Mouse (Mus musculus) bone marrow macrophage, adult 2 months (primary cell): ENCODE measurements around the gene Hsp90ab1.

Source experiments
- CTCF ChIP-seq: IDR thresholded peaks from 2 replicates; pipeline ENCODE4 v1.5.1; 2012; ENCODE audit warnings: low read depth, mild to moderate bottlenecking, low read length, moderate library complexity
- POLR2A ChIP-seq: IDR thresholded peaks from 2 replicates; pipeline ENCODE4 v1.6.1; 2012; ENCODE audit warnings: mild to moderate bottlenecking, low read depth, low read length, borderline replicate concordance

DNA sequence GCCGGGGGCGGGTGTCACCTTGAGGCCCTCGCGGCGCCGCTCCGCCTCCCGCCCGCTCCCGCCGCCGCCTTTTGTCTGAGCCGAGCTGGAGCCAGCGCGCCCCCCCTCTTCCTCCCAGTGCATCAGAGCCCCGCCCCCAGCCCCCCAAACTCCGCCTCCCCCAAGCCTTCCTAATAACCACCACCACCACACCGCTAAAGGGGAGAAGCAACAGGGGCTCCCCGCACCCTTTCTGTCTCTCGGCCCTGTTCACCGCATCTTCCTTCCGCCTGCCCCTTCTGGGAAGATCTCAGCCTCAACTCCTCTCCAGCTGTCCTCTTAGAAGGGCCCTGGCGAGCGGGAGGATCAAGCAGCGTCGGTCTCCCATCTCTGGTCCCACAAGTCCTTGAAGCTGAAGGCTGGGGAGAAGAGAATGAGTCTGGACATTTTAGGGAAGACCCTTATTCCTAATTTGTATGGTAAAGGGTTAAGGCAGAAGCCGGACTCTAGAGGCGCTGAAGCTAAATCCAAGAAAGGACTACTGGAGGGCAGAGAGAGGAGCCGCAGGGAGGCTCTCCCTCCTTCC is 23.4 kb downstream of the Hsp90ab1 start, which contains the start of gene Tmem151b:
- TF ChIP-seq POLR2A (no peak), CTCF (no peak)
